Mouse (Mus musculus) testis, adult 2 months (tissue): Measurements from ENCODE around the gene Tuba1c. TPM values are rescaled to one million over a fixed set of nuclear protein-coding genes. Genes with fewer than 3 reads are reported as not detected.
A peak's percentile ranks its signal among the peaks of the same experiment; 100 is the strongest.
"Not testable (repeated sequence)": the region's sequence is repeated elsewhere in the genome, so short reads cannot be mapped to it uniquely, and the experiment has no call there.

Experiments used
- H3K27ac ChIP-seq: fragments of 200-500 bp; 2 replicates; pipeline ENCODE4 v1.5.1; 2012; ENCODE audit warnings: low read depth, low read length; ENCODE audit not compliant: control insufficient read depth, insufficient read depth
- H3K27me3 ChIP-seq: fragments of 200-500 bp; 2 replicates; pipeline ENCODE4 v1.6.1; 2012; ENCODE audit warnings: mild to moderate bottlenecking, low read length, moderate library complexity; ENCODE audit not compliant: control insufficient read depth, insufficient read depth
- H3K36me3 ChIP-seq: fragments of 200-500 bp; 2 replicates; pipeline ENCODE4 v1.6.1; 2012; ENCODE audit warnings: mild to moderate bottlenecking, low read length; ENCODE audit not compliant: control insufficient read depth, insufficient read depth
- H3K4me1 ChIP-seq: fragments of 200-500 bp; 2 replicates; pipeline ENCODE4 v1.6.1; 2012; ENCODE audit warnings: low read length; ENCODE audit not compliant: control insufficient read depth, insufficient read depth
- H3K4me3 ChIP-seq: fragments of 200-500 bp; 2 replicates; pipeline ENCODE4 v1.5.1; 2012; ENCODE audit warnings: low read depth, mild to moderate bottlenecking, low read length, moderate library complexity, mixed read lengths; ENCODE audit not compliant: control insufficient read depth
- CTCF ChIP-seq: fragments of 200-500 bp; IDR thresholded peaks from 2 replicates; pipeline ENCODE4 v1.5.1; 2012; ENCODE audit warnings: low read depth, mild to moderate bottlenecking, inconsistent platforms, low read length, moderate library complexity; ENCODE audit not compliant: control insufficient read depth, insufficient read depth, insufficient replicate concordance
- POLR2A ChIP-seq: fragments of 200-500 bp; IDR thresholded peaks from 2 replicates; pipeline ENCODE4 v1.6.1; 2012; ENCODE audit warnings: low read depth, mild to moderate bottlenecking, inconsistent platforms, low read length, moderate library complexity; ENCODE audit not compliant: control insufficient read depth
- polyA plus RNA-seq: library from polyadenylated mRNA; depleted of rRNA; stranded (reverse); fragments of >200 nt; gene quantifications from 2 replicates; pipeline ENCODE4 v1.2.3, GENCODE M21; 2012

Gene Tuba1c
- polyA plus RNA-seq, 1 experiment = 227 TPM

DNA sequence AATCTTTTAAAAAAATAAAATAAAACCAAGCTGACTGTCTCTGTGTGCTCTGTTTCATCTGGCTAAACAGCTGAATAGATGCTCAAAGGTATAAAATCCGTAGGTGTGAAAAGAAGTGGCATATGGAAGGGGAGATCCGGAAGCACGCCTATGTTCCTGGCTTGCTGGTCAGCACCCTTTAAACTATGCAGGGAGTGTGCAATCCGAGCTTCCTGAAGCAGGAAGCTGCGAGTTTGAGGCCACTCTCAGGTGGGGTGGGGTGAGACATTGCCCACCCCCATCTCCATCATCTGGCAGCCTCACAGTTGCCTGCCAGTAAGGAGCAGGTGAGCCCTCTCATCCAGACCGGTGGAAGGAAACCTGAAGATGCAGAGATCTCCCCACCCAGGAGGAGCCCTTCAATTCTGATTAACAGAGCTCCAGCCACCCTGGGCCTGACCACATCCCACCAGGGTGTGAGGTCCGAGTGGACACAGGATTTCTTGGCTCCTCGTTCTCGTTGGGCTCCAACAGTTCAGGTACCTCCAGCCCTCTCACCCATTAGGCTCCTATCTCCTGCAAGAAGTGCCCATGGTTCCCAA lies 44.4 kb downstream of the Tuba1c start, which contains the start of gene Troap:
Gene Troap (plus strand): TSS at position 557 of the 581 bp plus-strand sequence.
- Histone ChIP-seq H3K4me1 (peaks cover 7% of the 10 kb centered on the region), H3K36me3 (no peaks in the 10 kb centered on the region), H3K27ac (peak within 1 kb of the TSS; percentile 97), H3K27me3 (no peaks in the 10 kb centered on the region), H3K4me3 (peak within 1 kb of the TSS; percentile 89)
- no peak for TF ChIP-seq POLR2A
- TF ChIP-seq CTCF = no peak

DNA sequence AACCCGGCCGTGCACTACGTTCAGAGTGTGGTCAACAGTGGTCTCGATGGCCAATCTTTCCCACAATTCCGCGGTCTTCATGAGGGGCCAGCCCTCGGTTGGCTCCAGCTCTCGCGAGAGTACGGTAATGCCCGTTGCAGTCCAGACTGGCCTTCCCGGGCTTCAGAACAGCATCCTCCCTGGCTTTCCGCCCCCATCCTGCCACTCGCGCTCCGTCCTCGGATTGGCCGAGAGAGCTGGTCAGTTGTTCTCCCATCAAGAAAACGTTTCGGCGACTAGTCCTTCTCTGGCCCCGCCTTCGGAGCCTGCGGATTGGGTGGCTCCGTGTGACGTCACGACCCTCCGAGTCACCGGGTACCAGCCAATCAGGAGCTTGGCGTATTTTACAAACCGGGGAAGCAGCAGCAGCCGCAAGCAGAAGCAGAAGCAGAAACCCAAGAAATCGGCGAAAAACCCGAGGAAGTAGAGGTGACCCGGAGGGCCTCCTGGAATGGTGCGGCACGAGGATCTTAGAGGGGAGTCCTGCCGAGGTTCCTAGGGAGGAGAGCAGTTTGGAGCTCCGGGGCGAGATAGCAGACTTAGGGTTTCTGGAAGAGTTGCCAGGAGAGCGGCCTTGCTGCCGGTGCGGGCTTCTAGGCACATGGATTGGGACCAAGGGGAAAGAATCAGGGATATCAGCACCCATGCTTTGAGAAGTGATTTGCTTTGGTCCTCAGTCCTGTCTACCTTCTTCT lies 45.1 kb downstream of the Tuba1c start:
- Histone ChIP-seq H3K4me1 (peaks cover 7% of the 10 kb centered on the region), H3K27me3 (no peaks in the 10 kb centered on the region), H3K36me3 (no peaks in the 10 kb centered on the region), H3K4me3 (peak overlapping the region; percentile 89), H3K27ac (peak overlapping the region; percentile 97)
- peak; percentile 86 for TF ChIP-seq POLR2A
- TF ChIP-seq CTCF = no peak

DNA sequence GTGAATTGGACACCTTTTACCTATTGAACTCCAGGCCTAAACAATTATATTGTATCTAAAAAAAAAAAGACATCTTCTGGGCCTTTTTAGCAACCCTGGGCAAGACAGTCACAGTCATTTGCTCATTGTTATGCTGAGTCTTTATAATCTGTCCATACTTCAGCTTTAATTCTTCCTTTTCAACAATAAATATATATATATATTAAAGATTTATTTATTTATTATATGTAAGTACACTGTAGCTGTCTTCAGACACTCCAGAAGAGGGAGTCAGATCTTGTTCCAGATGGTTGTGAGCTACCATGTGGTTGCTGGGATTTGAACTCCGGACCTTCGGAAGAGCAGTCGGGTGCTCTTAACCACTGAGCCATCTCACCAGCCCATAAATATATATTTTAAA lies 46.3 kb downstream of the Tuba1c start:
- H3K27me3 ChIP-seq, H3K4me3 ChIP-seq, H3K36me3 ChIP-seq, H3K4me1 ChIP-seq, H3K27ac ChIP-seq: not testable (repeated sequence)

DNA sequence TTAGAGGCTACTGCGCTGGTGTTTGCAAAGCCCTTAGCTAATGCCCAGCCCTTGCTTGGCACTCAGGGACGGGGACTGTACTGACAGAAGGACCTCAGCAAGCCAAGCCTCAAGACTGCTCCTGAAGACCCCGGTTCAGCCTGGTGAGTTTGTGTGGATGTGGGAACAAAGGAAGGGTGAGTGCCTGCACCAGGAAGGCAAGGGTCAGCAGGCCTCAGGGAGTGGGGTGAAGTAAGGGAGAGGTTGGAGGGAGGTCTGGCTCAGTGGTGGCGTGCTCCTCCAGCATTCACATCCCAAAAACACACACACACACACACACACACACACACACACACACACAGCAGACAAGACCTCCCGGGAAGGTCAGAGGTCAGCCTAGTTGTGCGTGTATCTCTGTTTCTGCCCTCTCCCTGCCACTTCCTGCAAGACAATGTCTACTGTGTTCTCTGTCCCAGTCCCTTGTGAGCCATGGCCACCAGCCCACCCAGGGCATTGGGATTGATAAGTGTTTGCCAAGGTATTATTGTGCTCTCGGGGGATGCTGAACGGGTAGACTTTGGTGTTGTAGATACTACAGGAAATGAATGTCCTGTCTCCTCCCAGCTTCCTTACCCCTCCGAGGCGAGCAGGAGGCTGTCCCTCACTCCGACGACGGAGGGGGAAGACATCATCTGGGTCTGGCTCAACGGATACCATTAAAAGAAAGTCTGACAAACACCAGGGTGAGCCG lies 48.7 kb downstream of the Tuba1c start:
- H3K27ac ChIP-seq = no peak overlapping the region
- no peak for TF ChIP-seq CTCF
- TF ChIP-seq POLR2A = no peak
- H3K4me1 ChIP-seq = peaks cover 7% of the 10 kb centered on the region
- H3K4me3 ChIP-seq = no peak overlapping the region
- no peaks in the 10 kb centered on the region for H3K36me3 ChIP-seq
- H3K27me3 ChIP-seq = no peaks in the 10 kb centered on the region

DNA sequence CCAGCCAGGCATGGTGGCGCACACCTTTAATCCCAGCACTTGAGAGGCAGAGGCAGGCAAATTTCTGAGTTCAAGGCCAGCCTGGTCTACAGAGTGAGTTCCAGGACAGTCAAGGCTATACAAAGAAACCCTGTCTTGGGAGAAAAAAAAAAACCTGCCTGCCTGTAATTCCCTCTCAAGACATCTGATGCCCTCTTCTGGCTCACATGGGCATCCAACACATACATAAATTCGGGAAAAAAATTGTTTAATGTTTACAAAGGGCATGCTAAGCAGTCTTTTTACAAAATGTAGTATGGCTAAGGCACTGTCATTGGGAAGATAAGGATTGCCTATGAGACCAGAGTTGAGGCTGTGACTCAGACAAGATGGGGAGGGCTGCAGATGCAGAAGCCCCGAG lies 50.1 kb downstream of the Tuba1c start:
- Histone ChIP-seq H3K27me3 (no peaks in the 10 kb centered on the region), H3K4me3 (no peak overlapping the region), H3K27ac (no peak overlapping the region), H3K36me3 (no peaks in the 10 kb centered on the region), H3K4me1 (peaks cover 9% of the 10 kb centered on the region)
- TF ChIP-seq CTCF = no peak
- TF ChIP-seq POLR2A = no peak

DNA sequence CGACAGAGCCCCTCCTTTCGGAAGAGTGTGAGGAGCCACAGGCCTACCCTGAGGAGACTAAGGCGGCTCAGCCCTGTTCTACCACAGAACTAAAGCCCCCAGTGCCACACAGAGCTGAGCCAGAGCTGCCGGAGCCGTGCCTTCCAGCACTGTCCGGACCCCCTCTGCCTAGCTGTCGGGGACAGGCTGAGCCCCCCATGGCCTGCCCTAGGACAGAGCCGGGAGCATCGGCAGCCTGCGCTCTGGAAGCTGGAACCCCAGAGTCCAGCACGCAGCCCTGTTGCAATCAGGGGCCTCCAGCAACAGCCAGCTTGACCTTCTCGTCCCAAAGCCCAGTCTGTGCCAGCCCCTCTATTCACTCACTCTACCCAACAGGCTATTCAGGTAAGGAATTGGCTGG lies 52.6 kb downstream of the Tuba1c start:
- Histone ChIP-seq H3K27me3 (no peaks in the 10 kb centered on the region), H3K27ac (no peak overlapping the region), H3K4me1 (peaks cover 8% of the 10 kb centered on the region), H3K36me3 (no peaks in the 10 kb centered on the region), H3K4me3 (no peak overlapping the region)
- TF ChIP-seq CTCF (no peak), POLR2A (no peak)

DNA sequence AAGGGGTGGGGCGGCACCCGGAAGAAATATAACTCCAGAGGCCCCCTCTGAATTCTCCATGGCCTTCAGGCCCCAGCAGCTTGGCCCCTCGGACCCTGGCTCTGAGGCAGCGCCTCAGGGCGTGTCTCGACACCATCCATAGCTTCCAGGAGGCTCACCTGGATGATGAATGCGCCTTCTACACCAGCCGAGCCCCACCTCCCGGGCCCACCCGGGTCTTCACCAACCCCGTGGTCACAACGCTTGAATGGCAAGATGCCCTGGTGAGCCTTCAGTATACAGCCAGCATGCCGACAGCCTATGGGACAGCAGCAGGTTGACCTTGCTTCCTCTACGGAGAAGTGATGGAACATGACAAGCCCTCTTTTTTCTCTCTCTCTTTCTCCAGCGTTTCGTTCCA lies 53.1 kb downstream of the Tuba1c start:
- no peak overlapping the region for H3K27ac ChIP-seq
- no peak for TF ChIP-seq POLR2A
- TF ChIP-seq CTCF = no peak
- peaks cover 12% of the 10 kb centered on the region for H3K4me1 ChIP-seq
- H3K4me3 ChIP-seq = no peak overlapping the region
- no peaks in the 10 kb centered on the region for H3K36me3 ChIP-seq
- no peaks in the 10 kb centered on the region for H3K27me3 ChIP-seq
